Mouse (Mus musculus): Measurements from ENCODE around the gene Gm12845. TPM values are rescaled to one million over a fixed set of nuclear protein-coding genes. Genes with fewer than 3 reads are reported as not detected.

Gm12845 gene
- polyA plus RNA-seq (2015; fragmentation: Nextera tagmentation; extraction: Ambion mirVana), result not detected in 2 replicates

GRCm38 (mm10) chr4:117724112-117724511 is at the start of gene Gm12845:
Gene Gm12845 (plus strand): TSS chr4:117724412.
- Histone ChIP-seq H3K27me3 (replicated peaks) (no peaks in the 10 kb centered on the region), H3K9ac (no peak within 1 kb of the TSS), H3K27ac (no peak within 1 kb of the TSS), H3K9me3 (no peaks in the 10 kb centered on the region), H3K36me3 (no peaks in the 10 kb centered on the region), H3K4me3 (replicated peaks) (no peak within 1 kb of the TSS), H3K4me1 (no peaks in the 10 kb centered on the region), H3K4me2 (no peak within 1 kb of the TSS)
- 73% methylated on average over 1 of the region's 1 CpGs for WGBS
- no peak for ATAC-seq (ENCODE audit: insufficient read depth, low FRiP score, low read depth)

DNA sequence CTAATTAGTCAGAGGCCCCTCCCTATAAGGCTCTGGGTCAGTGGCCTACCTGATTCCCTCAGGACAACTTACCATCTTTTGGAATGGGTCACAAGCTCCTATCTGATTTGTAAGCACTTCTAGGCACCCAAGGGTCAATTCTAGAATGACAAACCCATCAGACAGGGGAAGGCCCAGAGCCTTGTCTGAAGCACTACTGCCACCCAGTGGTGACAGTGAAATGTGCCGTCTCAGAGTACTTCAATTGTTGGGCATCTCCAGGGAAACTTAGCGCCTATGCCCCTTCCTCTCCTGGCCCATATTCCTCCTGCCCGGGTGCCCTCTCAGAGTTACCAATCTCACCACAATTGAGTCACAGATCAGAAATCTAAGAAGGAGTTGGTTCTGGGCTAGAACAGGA is 47.3 kb upstream of the Gm12845 start:
- 11% methylated on average over 3 of the region's 3 CpGs for WGBS
- H3K9ac ChIP-seq, result no peak overlapping the region
- H3K27ac ChIP-seq, result no peak overlapping the region
- ATAC-seq (ENCODE audit: insufficient read depth, low FRiP score, low read depth), result peak; percentile 16; the same call in 1 of the 2 replicates
- peaks cover 55% of the 10 kb centered on the region for H3K36me3 ChIP-seq
- no peaks in the 10 kb centered on the region for H3K27me3 ChIP-seq (replicated peaks)
- H3K9me3 ChIP-seq, result no peaks in the 10 kb centered on the region
- no peak overlapping the region for H3K4me3 ChIP-seq (replicated peaks)
- H3K4me2 ChIP-seq, result no peak overlapping the region
- H3K4me1 ChIP-seq, result peaks cover 5% of the 10 kb centered on the region; the same call in 1 of the 2 replicates

- Histone ChIP-seq H3K4me3 (replicated peaks) (peak overlapping the region; percentile 82), H3K27ac (no peak overlapping the region), H3K4me1 (peaks cover 11% of the 10 kb centered on the region; the same call in 1 of the 2 replicates), H3K9me3 (no peaks in the 10 kb centered on the region), H3K4me2 (peak overlapping the region; percentile 83), H3K36me3 (peaks cover 28% of the 10 kb centered on the region), H3K9ac (no peak overlapping the region), H3K27me3 (replicated peaks) (no peaks in the 10 kb centered on the region)
- no peak for ATAC-seq (ENCODE audit: insufficient read depth, low FRiP score, low read depth)
- WGBS, result 81% methylated on average over 6 of the region's 6 CpGs
Observed at GRCm38 (mm10) chr4:117680963-117681362, 43.2 kb upstream of the Gm12845 start.

DNA sequence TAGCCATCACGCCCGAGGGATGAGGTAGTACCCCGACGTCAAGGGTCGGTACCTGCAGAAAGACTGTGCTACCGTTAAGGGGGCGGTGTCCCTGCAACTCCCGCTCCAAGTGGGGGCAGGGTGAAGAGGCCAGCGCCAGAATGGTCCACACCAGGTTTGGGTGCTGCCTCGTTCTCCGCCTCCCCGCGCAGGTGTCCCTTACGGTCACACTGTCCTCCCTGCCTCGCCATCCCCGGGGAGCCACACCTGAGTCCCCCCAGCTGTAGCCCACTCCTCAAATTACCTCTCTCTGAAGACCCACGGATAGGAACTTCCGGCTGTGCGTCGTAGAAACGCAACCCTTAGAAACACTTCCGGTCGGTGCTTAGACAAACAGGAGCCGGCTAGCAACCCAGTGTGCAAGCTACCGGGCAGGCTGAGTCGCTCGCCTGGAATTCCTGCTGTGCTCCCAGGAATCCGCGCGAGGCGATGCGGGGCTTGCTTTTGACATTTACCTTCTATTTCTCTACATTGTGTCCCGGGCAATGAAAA is 42.2 kb upstream of the Gm12845 start, which contains the start of gene Dmap1:
Gene Dmap1, minus strand, starts transcription at position 343 of the 531 bp plus-strand sequence.
- 0 out of 2 replicates have a peak within 1 kb of the TSS, but pooled peaks have one; percentile 22 for H3K27ac ChIP-seq
- peaks cover 11% of the 10 kb centered on the region; the same call in 1 of the 2 replicates for H3K4me1 ChIP-seq
- ATAC-seq (ENCODE audit: insufficient read depth, low FRiP score, low read depth), result peak; percentile 86
- H3K9ac ChIP-seq, result peak within 1 kb of the TSS; percentile 75
- peak within 1 kb of the TSS; percentile 82 for H3K4me3 ChIP-seq (replicated peaks)
- peak within 1 kb of the TSS; percentile 83 for H3K4me2 ChIP-seq
- H3K9me3 ChIP-seq, result no peaks in the 10 kb centered on the region
- under 1% methylated on average over 33 of the region's 33 CpGs for WGBS
- H3K36me3 ChIP-seq, result peaks cover 19% of the 10 kb centered on the region; the same call in 1 of the 2 replicates
- H3K27me3 ChIP-seq (replicated peaks), result no peaks in the 10 kb centered on the region

- peak overlapping the region; percentile 83 for H3K4me2 ChIP-seq
- no peaks in the 10 kb centered on the region for H3K27me3 ChIP-seq (replicated peaks)
- H3K4me3 ChIP-seq (replicated peaks), result peak overlapping the region; percentile 82
- no peaks in the 10 kb centered on the region for H3K9me3 ChIP-seq
- H3K27ac ChIP-seq, result no peak overlapping the region
- peaks cover 11% of the 10 kb centered on the region; the same call in 1 of the 2 replicates for H3K4me1 ChIP-seq
- H3K36me3 ChIP-seq, result peaks cover 15% of the 10 kb centered on the region; the same call in 1 of the 2 replicates
- ATAC-seq (ENCODE audit: insufficient read depth, low FRiP score, low read depth), result no peak
- H3K9ac ChIP-seq, result no peak overlapping the region
Observed at GRCm38 (mm10) chr4:117682463-117682862, 41.7 kb upstream of the Gm12845 start.

GRCm38 (mm10) chr4:117683048-117683768 is 41.0 kb upstream of the Gm12845 start:
- ATAC-seq (ENCODE audit: insufficient read depth, low FRiP score, low read depth), result no peak
- Histone ChIP-seq H3K4me2 (no peak overlapping the region), H3K9me3 (no peaks in the 10 kb centered on the region), H3K4me1 (peaks cover 11% of the 10 kb centered on the region; the same call in 1 of the 2 replicates), H3K36me3 (peaks cover 12% of the 10 kb centered on the region; the same call in 1 of the 2 replicates), H3K27me3 (replicated peaks) (no peaks in the 10 kb centered on the region), H3K4me3 (replicated peaks) (no peak overlapping the region), H3K27ac (no peak overlapping the region), H3K9ac (no peak overlapping the region)
- 66% methylated on average over 6 of the region's 6 CpGs for WGBS

- no peaks in the 10 kb centered on the region for H3K27me3 ChIP-seq (replicated peaks)
- ATAC-seq (ENCODE audit: insufficient read depth, low FRiP score, low read depth), result no peak
Observed at GRCm38 (mm10) chr4:117686354-117686753, 37.9 kb upstream of the Gm12845 start.

GRCm38 (mm10) chr4:117705361-117705760 is 18.9 kb upstream of the Gm12845 start:
- no peak overlapping the region for H3K27ac ChIP-seq
- no peak overlapping the region for H3K4me2 ChIP-seq
- no peaks in the 10 kb centered on the region for H3K27me3 ChIP-seq (replicated peaks)
- H3K36me3 ChIP-seq, result no peaks in the 10 kb centered on the region
- H3K9ac ChIP-seq, result no peak overlapping the region
- H3K4me1 ChIP-seq, result no peaks in the 10 kb centered on the region
- H3K4me3 ChIP-seq (replicated peaks), result no peak overlapping the region
- ATAC-seq (ENCODE audit: insufficient read depth, low FRiP score, low read depth), result no peak
- WGBS, result 2% methylated on average over 7 of the region's 7 CpGs
- H3K9me3 ChIP-seq, result no peaks in the 10 kb centered on the region

More at GRCm38 (mm10) chr4:117686354-117686753, 37.9 kb upstream of the Gm12845 start:
- Histone ChIP-seq H3K9me3 (no peaks in the 10 kb centered on the region), H3K4me3 (replicated peaks) (no peak overlapping the region), H3K36me3 (no peaks in the 10 kb centered on the region), H3K9ac (no peak overlapping the region), H3K4me1 (peaks cover 8% of the 10 kb centered on the region; the same call in 1 of the 2 replicates), H3K4me2 (no peak overlapping the region), H3K27ac (no peak overlapping the region)
- 78% methylated on average over 4 of the region's 4 CpGs for WGBS

GRCm38 (mm10) chr4:117708780-117709550 is 15.2 kb upstream of the Gm12845 start:
- H3K27ac ChIP-seq, result peak overlapping the region; percentile 53
- H3K4me3 ChIP-seq (replicated peaks), result no peak overlapping the region
- H3K27me3 ChIP-seq (replicated peaks), result no peaks in the 10 kb centered on the region
- no peak overlapping the region for H3K4me2 ChIP-seq
- H3K9me3 ChIP-seq, result no peaks in the 10 kb centered on the region
- no peak overlapping the region for H3K9ac ChIP-seq
- no peaks in the 10 kb centered on the region for H3K4me1 ChIP-seq
- no peaks in the 10 kb centered on the region for H3K36me3 ChIP-seq
- ATAC-seq (ENCODE audit: insufficient read depth, low FRiP score, low read depth), result no peak
- WGBS, result 51% methylated on average over 3 of the region's 3 CpGs

DNA sequence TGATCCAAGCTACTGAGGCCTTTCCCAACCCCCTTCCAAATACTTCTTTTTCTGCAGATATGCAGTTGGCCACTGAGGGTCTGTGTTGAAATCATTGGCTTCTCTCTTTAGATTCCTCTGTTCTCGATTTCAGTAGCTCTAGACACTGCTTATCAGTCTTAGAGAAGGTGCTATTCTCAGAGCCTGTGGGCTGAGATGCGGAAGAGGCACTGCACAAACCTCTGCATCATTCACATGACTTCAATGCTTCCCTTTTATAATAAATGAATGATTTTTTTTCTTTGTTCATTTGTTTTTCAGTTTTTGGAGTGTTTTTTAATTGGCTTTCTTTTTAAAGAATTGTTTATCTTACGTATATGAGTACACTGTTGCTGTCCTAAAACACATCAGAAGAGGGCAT is 11.9 kb upstream of the Gm12845 start:
- no peak overlapping the region for H3K4me2 ChIP-seq
- no peak for ATAC-seq (ENCODE audit: insufficient read depth, low FRiP score, low read depth)
- no peak overlapping the region for H3K27ac ChIP-seq
- no peak overlapping the region for H3K9ac ChIP-seq
- 86% methylated on average over 3 of the region's 3 CpGs for WGBS
- H3K4me1 ChIP-seq, result no peaks in the 10 kb centered on the region
- no peaks in the 10 kb centered on the region for H3K9me3 ChIP-seq
- H3K36me3 ChIP-seq, result no peaks in the 10 kb centered on the region
- H3K27me3 ChIP-seq (replicated peaks), result no peaks in the 10 kb centered on the region
- no peak overlapping the region for H3K4me3 ChIP-seq (replicated peaks)

DNA sequence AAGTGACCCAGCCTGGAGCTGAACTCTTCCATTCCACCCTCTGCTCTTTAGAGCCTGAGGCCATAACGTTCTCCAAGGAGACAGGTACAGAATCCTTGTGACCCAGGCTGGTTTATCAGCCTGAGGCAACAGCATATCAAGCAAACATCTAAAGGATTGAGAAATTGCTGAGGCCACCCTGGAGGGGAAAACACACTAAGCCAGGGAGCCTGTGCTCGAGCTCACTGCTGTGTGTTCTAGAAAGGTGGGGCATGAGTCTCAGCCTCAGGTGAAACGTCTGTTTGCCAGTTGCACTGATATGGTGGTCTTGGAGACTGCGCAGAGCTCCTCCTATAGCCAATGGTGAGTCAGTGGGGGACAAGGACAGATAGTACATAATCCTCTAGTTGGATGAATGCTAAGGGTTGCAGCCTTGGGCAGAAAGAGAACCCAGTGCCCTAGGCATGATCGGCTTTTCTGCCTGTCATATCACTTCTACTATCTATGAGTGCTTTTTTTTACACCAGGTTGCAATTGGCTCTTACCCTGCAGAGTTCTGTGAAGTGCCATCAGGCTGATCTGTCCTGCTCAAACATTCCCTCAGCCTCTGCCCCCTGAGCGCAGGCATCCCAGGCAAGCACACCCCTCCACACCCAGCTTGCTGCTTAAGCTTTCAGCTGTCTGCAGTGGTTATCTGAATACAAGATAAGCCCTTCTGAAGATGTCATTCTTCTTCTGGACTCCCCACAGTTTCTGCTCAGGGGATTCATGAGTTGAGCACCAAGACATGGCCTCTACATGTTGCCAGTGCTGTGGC is 10.7 kb upstream of the Gm12845 start:
- Histone ChIP-seq H3K4me2 (no peak overlapping the region), H3K9me3 (no peaks in the 10 kb centered on the region), H3K27ac (no peak overlapping the region), H3K4me3 (replicated peaks) (no peak overlapping the region), H3K36me3 (no peaks in the 10 kb centered on the region), H3K27me3 (replicated peaks) (no peaks in the 10 kb centered on the region), H3K9ac (no peak overlapping the region), H3K4me1 (no peaks in the 10 kb centered on the region)
- WGBS, result 63% methylated on average over 6 of the region's 6 CpGs
- ATAC-seq (ENCODE audit: insufficient read depth, low FRiP score, low read depth), result no peak
